Mouse (Mus musculus) olfactory bulb, adult 2 months (tissue): Measurements from ENCODE around the gene Camk1g.

Source experiments
- CTCF ChIP-seq: fragments of 200-500 bp; IDR thresholded peaks from 2 replicates; pipeline ENCODE4 v1.5.1; 2012; ENCODE audit warnings: low read depth, mild to moderate bottlenecking, low read length, moderate library complexity; ENCODE audit not compliant: insufficient read depth
- POLR2A ChIP-seq: fragments of 200-500 bp; IDR thresholded peaks from 2 replicates; pipeline ENCODE4 v1.6.1; 2012; ENCODE audit warnings: mild to moderate bottlenecking, low read depth, low read length, moderate library complexity; ENCODE audit not compliant: insufficient read depth

- TF ChIP-seq POLR2A = no peak
- TF ChIP-seq CTCF = no peak
These were observed 50.4 kb downstream of the Camk1g start for GRCm38 (mm10) chr1:193319721-193320120.
